Mouse (Mus musculus): ENCODE results near the gene Lhfpl2.

Gene Lhfpl2

DNA sequence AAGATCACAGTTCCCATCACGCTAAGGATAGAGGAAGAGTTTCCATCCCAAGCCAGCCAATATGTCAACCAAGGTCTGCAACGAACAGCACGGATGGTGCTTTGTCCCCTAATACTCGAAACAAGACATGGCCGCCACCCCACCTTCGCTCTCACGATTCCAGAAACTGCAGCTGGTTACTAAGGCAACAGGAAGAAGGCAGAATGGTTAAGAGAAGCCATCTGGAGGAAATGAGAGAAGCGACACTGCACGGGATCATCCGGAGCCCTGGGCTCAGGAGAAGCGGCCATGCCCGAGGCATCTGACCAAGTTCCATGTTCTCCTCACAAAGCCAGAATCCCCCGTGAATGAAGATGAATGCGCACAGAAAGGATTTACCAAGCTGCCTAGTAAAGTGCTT, 166.0 kb downstream of the Lhfpl2 start:
- no peak for DNase-seq (ENCODE audit: low spot score)

DNA sequence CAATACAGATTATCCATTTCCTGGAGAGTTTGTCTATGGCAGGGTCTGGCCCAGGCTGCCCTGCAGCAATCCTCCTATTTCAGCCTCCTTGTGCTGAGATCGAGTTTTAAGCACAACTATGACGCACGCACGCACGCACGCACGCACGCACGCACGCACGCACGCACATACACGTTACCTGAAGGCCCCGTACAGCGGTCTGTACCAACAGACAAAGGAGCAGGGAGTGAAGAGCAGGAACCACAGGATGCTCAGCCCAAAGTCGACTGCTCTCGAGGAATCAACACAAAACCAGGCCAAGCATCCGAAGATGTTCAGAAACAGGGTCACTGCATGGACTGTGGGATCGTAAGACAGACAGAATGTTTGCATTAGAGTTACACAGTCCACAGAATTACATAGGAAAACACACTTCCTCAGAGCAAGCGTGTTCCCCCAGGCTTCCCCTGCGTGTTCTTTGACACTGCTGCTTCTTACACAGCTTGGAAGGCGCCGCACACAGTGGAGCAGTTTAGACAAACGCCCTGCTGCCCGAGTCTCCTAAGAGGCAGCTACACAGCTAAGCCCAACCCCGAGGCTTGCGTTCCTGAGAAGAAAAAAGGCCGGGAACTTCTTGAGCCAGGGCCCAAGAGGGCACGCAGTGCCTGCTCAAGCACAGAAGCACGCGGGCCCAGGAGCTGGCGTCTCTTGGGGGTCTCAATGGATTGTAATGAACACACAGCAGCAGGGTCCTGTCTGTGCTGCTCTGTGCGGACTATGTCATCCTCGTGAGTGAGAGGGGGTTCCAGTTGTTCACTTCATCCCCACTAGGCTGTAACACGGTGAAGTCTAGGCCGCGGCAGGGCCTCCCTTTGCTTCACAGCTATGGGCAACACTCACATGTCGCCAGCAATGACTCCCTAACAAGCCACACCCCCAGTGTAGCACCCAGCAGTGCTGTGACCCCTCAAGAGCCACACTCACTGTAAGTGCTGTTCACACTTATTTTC, 167.4 kb downstream of the Lhfpl2 start:
- DNase-seq (ENCODE audit: low spot score) = no peak

- DNase-seq (ENCODE audit: low spot score) = no peak
Measured at GRCm38 (mm10) chr13:94231871-94232270, 174.3 kb downstream of the Lhfpl2 start.

GRCm38 (mm10) chr13:94239488-94239887, 181.9 kb downstream of the Lhfpl2 start:
- DNase-seq (ENCODE audit: low spot score) = no peak

DNA sequence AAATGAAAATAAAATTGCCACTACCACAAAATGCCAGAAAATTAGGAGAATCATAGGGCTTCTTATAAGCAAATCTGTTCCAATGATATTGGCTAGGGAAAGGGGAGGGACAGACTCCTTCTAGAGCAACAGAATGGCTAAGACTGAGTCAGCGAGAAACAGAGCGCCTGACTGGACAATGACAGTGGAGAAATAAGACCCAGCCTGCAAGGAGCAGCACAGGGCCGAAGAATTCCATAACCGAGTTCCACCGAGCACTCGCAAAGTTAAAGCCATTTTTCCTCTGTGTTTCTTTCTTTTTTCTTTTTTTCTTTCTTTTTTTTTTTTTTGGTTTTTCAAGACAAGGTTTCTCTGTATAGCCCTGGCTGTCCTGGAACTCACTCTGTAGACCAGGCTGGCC, 182.5 kb downstream of the Lhfpl2 start:
- DNase-seq (ENCODE audit: low spot score) = no peak

DNA sequence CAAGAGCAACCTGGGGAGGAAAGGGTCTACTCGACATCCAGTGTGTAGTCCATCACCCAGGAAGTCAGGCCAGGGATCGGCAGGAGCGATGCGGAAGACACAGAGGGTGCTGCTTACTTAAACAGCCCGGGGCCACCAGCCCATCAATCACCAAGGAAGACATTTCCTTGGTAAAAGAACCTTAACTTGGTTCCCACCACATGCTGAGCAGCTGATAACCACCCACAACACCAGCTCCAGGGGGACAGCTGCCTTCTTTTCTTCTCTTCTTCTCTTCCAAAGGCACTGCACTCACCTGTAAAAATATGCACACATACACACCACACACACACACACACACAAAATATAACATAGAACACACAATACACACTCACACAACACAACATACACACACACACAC, 183.3 kb downstream of the Lhfpl2 start:
- no peak for DNase-seq (ENCODE audit: low spot score)

DNA sequence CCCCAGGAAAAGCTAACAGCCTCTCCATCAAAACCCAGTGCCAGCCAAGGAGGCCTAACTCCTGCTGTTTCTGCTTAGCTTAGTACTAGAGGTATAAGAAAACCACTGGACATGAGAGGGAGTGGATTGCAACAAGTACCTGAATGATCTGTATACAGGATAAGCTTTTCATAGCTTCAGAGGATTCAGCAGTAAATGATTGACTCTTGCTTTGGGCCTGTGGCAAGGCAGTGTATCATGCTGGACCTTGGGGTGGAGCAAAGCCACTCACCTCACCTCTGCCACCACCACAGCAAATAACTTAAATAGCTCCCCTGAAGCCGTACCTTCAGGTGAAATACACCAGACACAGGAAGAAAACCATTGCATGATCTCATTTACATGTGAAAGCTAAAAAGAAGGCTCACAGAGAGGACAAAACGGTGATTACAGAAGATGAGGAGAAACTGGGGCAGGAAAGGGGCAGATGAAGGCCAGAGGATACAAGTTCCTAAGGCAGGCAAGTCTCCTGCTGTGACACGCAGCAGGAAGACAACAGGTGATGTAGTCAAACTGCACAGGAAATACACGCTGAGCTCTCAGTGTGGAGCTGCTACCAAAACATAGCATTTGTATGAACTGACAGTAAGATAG, 184.4 kb downstream of the Lhfpl2 start:
- DNase-seq (ENCODE audit: low spot score) = no peak

GRCm38 (mm10) chr13:94242897-94243296, 185.3 kb downstream of the Lhfpl2 start:
- DNase-seq (ENCODE audit: low spot score) = no peak

All from c-Kit-positive CD71-positive TER-119-positive erythroid progenitor cells, embryonic 14.5 days (primary cell).